Mouse (Mus musculus) cerebellum, adult (tissue): ENCODE data around the gene Mettl7a1.
A peak's percentile ranks its signal among the peaks of the same experiment; 100 is the strongest.
"Not testable (repeated sequence)": the region's sequence is repeated elsewhere in the genome, so short reads cannot be mapped to it uniquely, and the experiment has no call there.

Experiments
- ATAC-seq: cut with Nextera tagmentation; 2 replicates; pipeline ENCODE4 v1.9.2; 2017; ENCODE audit warnings: mild to moderate bottlenecking, moderate library complexity, mixed read lengths; ENCODE audit not compliant: insufficient number of reproducible peaks, low FRiP score, low TSS enrichment

Mettl7a1 gene

GRCm38 (mm10) chr15:100297856-100298255, 6.1 kb upstream of the Mettl7a1 start:
- ATAC-seq: no peak

DNA sequence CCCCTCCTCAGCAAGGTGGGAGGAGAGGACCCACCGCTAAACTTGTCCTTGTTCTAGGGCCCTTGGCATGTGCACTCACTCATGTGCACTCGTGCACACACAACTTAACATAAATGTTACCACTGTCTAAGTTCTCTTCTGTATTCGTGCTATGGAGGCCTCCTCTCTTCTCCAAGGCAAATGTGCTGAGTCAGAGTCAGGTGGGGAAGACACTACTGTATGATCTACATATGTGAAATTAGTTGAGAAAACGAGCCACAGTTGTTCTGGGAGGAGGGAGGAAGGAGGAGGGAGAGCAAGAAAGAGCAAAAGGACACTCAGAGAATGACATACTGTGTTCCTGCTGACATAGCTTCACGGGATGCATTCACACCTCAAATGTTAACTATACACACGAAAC, 3.4 kb upstream of the Mettl7a1 start:
- no peak for ATAC-seq

- no peak for ATAC-seq
Measured at GRCm38 (mm10) chr15:100301556-100301955, 2.4 kb upstream of the Mettl7a1 start.

DNA sequence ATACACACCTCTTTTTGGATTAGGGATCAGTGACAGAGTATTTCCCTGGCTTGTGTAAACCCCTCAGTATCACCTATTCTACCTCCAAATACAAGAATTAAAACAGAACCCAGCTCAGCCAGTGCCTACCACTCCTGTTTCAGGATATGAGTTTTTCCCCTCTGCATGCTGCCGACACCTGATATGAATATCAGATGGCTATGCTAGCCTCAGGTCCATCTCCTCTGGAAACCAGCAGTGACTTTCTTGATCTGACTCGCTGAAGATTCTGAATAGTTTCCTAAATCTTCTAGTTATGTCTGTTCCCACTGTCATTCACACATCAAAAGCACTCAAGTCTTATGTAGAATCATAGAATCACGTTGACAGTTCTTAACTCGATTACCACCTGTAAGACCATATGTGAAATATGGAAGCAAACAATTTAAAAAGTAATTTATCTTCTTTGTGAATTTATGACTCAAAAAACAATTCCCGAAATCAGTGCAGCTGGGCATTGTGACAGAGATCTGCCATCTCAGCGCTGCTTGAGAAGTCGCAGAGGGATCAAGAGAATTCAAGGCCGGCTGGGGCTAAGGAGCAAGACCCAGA, 417 bp upstream of the Mettl7a1 start:
- no peak for ATAC-seq

GRCm38 (mm10) chr15:100306201-100306600, 2.3 kb downstream of the Mettl7a1 start:
- ATAC-seq: no peak

DNA sequence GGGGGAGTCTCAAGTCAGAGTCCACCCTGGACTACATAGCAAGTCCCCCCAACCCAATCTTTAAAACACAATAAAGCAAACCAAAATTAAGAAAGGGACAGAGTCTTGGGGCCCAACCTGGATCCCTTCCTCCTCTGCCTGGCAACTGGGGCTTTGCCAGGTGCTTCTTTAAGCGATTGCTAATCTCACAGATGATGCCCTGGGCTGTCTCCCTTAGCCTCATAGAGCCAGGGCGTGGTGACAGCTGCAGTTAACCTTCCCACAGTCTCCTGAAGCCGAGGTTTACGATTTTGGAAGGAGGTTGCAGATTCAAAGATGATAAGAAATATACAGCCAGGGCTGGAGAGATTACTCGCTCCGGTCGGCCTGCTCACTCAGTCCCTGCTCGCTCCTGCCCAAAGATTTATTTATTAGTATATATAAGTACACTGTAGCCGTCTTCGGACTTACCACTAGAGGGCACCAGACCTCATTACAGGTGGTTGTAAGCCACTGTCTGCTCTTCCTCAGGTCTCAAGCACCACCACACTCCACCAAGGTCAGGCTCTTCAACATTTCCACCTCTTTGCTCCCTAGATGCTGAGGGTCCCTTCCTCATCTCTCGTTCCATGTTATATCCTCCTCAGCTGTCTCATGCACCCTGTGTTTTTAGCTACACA, 3.6 kb downstream of the Mettl7a1 start:
- ATAC-seq: 0 out of 2 replicates have a peak, but pooled peaks have one; percentile 17

GRCm38 (mm10) chr15:100312346-100312745, 8.4 kb downstream of the Mettl7a1 start:
- ATAC-seq: no peak

- no peak for ATAC-seq
Measured at GRCm38 (mm10) chr15:100314448-100315145, 10.7 kb downstream of the Mettl7a1 start.

- ATAC-seq: not testable (repeated sequence)
Measured at GRCm38 (mm10) chr15:100318014-100318671, 14.2 kb downstream of the Mettl7a1 start.

- no peak for ATAC-seq
Measured at GRCm38 (mm10) chr15:100319884-100320283, 15.9 kb downstream of the Mettl7a1 start.

GRCm38 (mm10) chr15:100320295-100320905, 16.5 kb downstream of the Mettl7a1 start:
- ATAC-seq: no peak

DNA sequence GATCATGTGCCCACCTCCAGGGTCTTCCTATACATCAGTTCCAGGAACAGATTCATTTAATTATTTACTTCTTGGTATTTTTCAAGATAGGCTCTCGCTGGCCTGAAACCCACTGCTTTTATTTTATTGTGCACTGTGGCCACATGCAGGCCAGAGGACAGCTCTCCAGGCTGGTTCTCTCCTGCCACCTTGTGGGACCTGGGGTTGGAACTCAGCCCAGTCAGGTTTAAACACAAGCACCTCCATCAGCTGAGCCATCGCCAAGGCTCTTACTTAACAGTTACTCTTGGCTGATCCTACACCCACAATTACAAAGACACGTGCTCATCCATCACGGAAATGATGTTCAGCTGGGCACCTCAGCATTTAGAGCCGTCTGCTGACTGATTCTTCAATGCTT, 17.2 kb downstream of the Mettl7a1 start:
- no peak; the same call in 1 of the 2 replicates for ATAC-seq

- no peak for ATAC-seq
Measured at GRCm38 (mm10) chr15:100324021-100324591, 20.2 kb downstream of the Mettl7a1 start.

- no peak for ATAC-seq
Measured at GRCm38 (mm10) chr15:100325235-100325634, 21.3 kb downstream of the Mettl7a1 start.

DNA sequence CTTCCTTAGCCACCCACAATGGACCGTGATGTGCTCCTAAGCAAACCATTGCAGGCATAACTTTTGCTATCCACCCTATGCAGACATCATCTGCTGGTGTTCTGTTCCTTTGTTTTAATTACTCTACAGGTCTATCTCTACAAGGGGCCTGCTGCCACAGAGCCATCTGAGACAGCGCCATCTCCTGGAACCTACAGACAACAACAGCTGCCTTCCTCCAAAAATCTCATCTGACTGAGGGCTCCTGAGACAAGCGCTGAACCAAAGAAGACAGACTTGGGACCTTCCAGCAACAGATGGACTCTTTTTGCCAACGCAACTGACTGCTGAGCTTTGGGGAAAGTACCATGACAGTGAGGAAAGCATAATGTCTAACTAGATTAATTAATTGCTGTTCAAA, 24.1 kb downstream of the Mettl7a1 start:
- not testable (repeated sequence) for ATAC-seq

- ATAC-seq: not testable (repeated sequence)
Measured at GRCm38 (mm10) chr15:100329336-100329735, 25.4 kb downstream of the Mettl7a1 start.

- no peak for ATAC-seq
Measured at GRCm38 (mm10) chr15:100330739-100331138, 26.8 kb downstream of the Mettl7a1 start.

DNA sequence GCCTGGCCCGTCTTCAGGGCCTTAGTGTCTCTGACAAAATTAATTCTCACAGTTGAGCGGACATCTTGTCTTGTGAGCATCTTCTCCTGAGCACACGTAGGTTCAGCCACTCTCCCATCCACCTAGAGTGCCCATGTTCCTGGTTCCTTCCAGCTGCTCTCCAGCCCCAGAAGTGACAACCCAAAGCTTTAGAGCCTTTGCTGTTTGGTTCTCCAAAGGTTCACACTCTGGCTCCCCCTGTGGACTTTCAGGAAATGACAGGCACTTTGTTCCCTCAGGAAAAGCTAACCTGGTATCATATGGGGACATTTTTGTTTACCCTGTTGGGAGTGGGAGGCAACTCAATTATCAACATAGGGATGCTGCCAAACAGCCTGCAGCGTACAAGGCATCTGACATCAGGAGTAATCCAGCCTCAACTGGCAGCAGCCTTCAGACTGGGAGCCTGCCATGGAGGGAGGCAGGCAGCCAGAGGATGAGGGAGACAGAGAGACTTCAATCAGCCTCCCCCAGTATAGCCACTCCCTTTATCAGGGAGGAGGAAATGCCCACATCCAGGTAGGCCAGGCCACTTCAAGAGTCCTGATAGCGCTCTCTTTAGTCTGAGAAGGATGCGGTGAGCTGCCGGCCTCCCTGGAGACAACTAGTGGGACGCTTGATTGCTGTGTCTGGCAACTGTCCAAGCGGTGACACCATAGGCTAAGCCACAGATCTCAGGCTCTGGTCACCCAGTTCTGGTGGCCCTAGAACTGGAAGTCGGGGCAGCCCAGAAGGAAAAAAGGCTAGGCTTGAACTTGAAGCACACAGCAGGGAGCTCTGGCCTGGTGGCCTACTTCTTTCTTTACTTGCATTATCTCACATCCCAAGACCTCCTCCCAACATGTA, 28.4 kb downstream of the Mettl7a1 start:
- not testable (repeated sequence) for ATAC-seq

- no peak for ATAC-seq
Measured at GRCm38 (mm10) chr15:100334629-100335028, 30.7 kb downstream of the Mettl7a1 start, which contains the start of gene Mettl7a3. Mettl7a3 (plus strand) TSS chr15:100334929.
